ENCODE assay signal across 8 mouse cellular contexts in the genomic region with DNA sequence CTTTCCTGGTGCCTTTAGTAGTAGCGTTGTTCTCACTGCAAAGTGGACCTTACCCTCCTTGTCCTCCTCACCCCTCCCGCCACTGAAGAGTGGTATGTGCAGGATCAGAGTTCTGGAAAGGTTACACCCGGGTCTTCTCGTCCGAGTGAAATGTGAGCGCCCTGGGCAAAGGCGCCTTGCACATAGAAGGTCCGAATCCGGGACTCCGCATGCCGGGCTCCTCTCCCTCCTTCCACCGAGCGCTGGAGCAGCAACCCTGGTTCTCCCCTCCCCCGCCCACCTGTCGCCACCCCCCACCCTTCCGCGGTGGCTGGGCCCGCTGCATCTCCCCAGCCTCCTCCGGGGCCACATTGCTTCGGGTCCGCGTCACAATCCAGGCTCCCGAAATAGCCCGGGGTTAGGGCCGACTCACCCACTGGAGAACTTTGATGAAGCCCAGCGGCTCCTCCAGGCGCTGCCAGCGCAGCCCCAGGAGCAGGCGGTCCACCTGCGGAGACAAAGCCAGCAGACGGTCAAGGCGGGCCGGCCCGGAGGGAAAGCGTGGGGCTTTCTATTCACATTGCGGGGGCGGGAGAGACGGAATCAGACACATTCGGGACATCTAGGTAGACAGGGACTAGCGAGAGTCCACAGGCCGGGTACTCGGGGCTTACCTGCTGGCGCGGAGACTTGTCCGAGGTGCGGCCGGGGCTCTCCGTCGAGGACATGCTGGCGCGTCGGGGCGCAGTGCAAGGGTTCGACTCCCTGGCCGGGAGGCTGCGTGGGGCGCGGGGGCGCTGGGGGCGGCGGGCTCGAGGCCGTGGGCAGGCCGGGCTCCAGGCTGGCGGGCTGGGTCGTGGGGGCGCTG. TPM values are rescaled to one million over a fixed set of nuclear protein-coding genes. Genes with fewer than 3 reads are reported as not detected.
DNase-seq lines count a peak whose midpoint lies in the region; ATAC-seq lines count a peak whose summit lies in the region.

No protein-coding gene starts in this region.

- WGBS in lung, embryonic 15.5 days: 1% methylated on average over 62 of the region's 67 CpGs
- 4% methylated on average over 35 of the region's 67 CpGs for WGBS in embryonic facial prominence, embryonic 14.5 days
- WGBS in liver, embryonic 15.5 days (ENCODE audit: insufficient replicate concordance): 5% methylated on average over 67 of the region's 67 CpGs

- H3K27ac ChIP-seq in lung, embryonic 15.5 days: no peak overlapping the region
- H3K27ac ChIP-seq in embryonic facial prominence, embryonic 14.5 days (replicated peaks; ENCODE audit: low read depth, low read length): no peak overlapping the region
- no peak overlapping the region for H3K27ac ChIP-seq in liver, embryonic 15.5 days (replicated peaks)

- H3K4me2 ChIP-seq in lung, embryonic 15.5 days: peak overlapping the region; percentile 81
- H3K4me2 ChIP-seq in embryonic facial prominence, embryonic 14.5 days (ENCODE audit: low read depth, low read length): peak overlapping the region; percentile 88
- H3K4me2 ChIP-seq in liver, embryonic 15.5 days: peak overlapping the region; percentile 67

- ATAC-seq in lung, embryonic 15.5 days (ENCODE audit: borderline replicate concordance, extremely low read depth, low FRiP score, low TSS enrichment): peak; percentile 35
- ATAC-seq in embryonic facial prominence, embryonic 14.5 days (ENCODE audit: low read depth): peak; percentile 68; the same call in 1 of the 2 replicates
- ATAC-seq in inflammation-experienced regulatory T-cells, adult 6 months: peak; percentile 22
- ATAC-seq in liver, embryonic 15.5 days (ENCODE audit: insufficient read depth): no peak
- no peak for ATAC-seq in activated CD4-positive, CD25-positive, alpha-beta regulatory T cell, adult 4 months

- H3K9ac ChIP-seq in lung, embryonic 15.5 days: peak overlapping the region; percentile 29
- H3K9ac ChIP-seq in embryonic facial prominence, embryonic 14.5 days (ENCODE audit: low read depth, low read length): peak overlapping the region; percentile 60
- no peak overlapping the region for H3K9ac ChIP-seq in liver, embryonic 15.5 days

- no peaks in the 10 kb centered on the region for H3K9me3 ChIP-seq in lung, embryonic 15.5 days
- H3K9me3 ChIP-seq in embryonic facial prominence, embryonic 14.5 days (ENCODE audit: control insufficient read depth, low read length): no peaks in the 10 kb centered on the region
- H3K9me3 ChIP-seq in liver, embryonic 15.5 days (replicated peaks): no peaks in the 10 kb centered on the region

- H3K36me3 ChIP-seq in lung, embryonic 15.5 days: no peaks in the 10 kb centered on the region
- no peaks in the 10 kb centered on the region for H3K36me3 ChIP-seq in embryonic facial prominence, embryonic 14.5 days (ENCODE audit: control insufficient read depth, insufficient read depth, low read length)
- H3K36me3 ChIP-seq in liver, embryonic 15.5 days (replicated peaks): no peaks in the 10 kb centered on the region

- H3K4me3 ChIP-seq in lung, embryonic 15.5 days: peak overlapping the region; percentile 44
- peak overlapping the region; percentile 51 for H3K4me3 ChIP-seq in embryonic facial prominence, embryonic 14.5 days (ENCODE audit: low read depth, low read length)
- H3K4me3 ChIP-seq in liver, embryonic 15.5 days (replicated peaks): peak overlapping the region; percentile 42

- H3K4me1 ChIP-seq in lung, embryonic 15.5 days: peaks cover 17% of the 10 kb centered on the region
- peaks cover 9% of the 10 kb centered on the region; the same call in 1 of the 2 replicates for H3K4me1 ChIP-seq in embryonic facial prominence, embryonic 14.5 days (ENCODE audit: control insufficient read depth, insufficient read depth, low read length)
- H3K4me1 ChIP-seq in liver, embryonic 15.5 days (replicated peaks): peaks cover 13% of the 10 kb centered on the region

- H3K27me3 ChIP-seq in lung, embryonic 15.5 days: peaks cover 46% of the 10 kb centered on the region
- peaks cover 48% of the 10 kb centered on the region for H3K27me3 ChIP-seq in embryonic facial prominence, embryonic 14.5 days (replicated peaks; ENCODE audit: control insufficient read depth, insufficient read depth, low read length)
- H3K27me3 ChIP-seq in liver, embryonic 15.5 days: peaks cover 94% of the 10 kb centered on the region

- no peak for DNase-seq in lung, adult 18-20 months
- no peak for DNase-seq in embryonic facial prominence, embryonic 14.5 days (ENCODE audit: low spot score)
- no peak for DNase-seq in left cerebral cortex, adult 9 months (ENCODE audit: low spot score in 2 of 2)
- DNase-seq in adrenal gland, adult 2 months: no peak

RNA-seq across cellular contexts. Expression of gene Sypl2, which starts 0.5 kb away (rescaled TPM):
- 0.42 and 0.54 TPM in 2 replicates for polyA plus RNA-seq in lung, embryonic 15.5 days (2015; fragmentation: Nextera tagmentation; extraction: Ambion mirVana)
- polyA plus RNA-seq in embryonic facial prominence, embryonic 14.5 days (2014; fragmentation: Nextera tagmentation; extraction: Ambion mirVana): 6.8 and 11.4 TPM in 2 replicates
- polyA plus RNA-seq in inflammation-experienced regulatory T-cells, adult 6 months (2017; shearing (Covaris generic)): not detected
- 0.39 and 0.78 TPM in 2 replicates for polyA plus RNA-seq in liver, embryonic 15.5 days (2015; fragmentation: Nextera tagmentation; extraction: Ambion mirVana)
- not detected for polyA plus RNA-seq in activated CD4-positive, CD25-positive, alpha-beta regulatory T cell, adult 4 months (2017; shearing (Covaris generic))
- under 1 TPM; 0.20 to 0.97 TPM for total RNA-seq in adrenal gland, adult 2 months (2021)
- polyA plus RNA-seq in adrenal gland, adult 2 months (2012; rRNA removed): 0.11 and 0.31 TPM in 2 replicates

RNA-seq across cellular contexts. Expression of gene Atxn7l2, which starts 15.2 kb away (rescaled TPM):
- polyA plus RNA-seq in lung, embryonic 15.5 days (2015; fragmentation: Nextera tagmentation; extraction: Ambion mirVana): 14.5 TPM in 2 replicates
- 15.6 and 20.2 TPM in 2 replicates for polyA plus RNA-seq in embryonic facial prominence, embryonic 14.5 days (2014; fragmentation: Nextera tagmentation; extraction: Ambion mirVana)
- polyA plus RNA-seq in inflammation-experienced regulatory T-cells, adult 6 months (2017; shearing (Covaris generic)): 1 to 10 TPM; 4.7 to 5.9 (median 5.6) TPM
- 2.0 and 2.6 TPM in 2 replicates for polyA plus RNA-seq in liver, embryonic 15.5 days (2015; fragmentation: Nextera tagmentation; extraction: Ambion mirVana)
- polyA plus RNA-seq in activated CD4-positive, CD25-positive, alpha-beta regulatory T cell, adult 4 months (2017; shearing (Covaris generic)): 1 to 10 TPM; 4.3 to 7.8 TPM
- 1 to 10 TPM; 9.1 to 9.4 TPM for total RNA-seq in adrenal gland, adult 2 months (2021)
- polyA plus RNA-seq in adrenal gland, adult 2 months (2012; rRNA removed): 11.8 and 13.5 TPM in 2 replicates

RNA-seq across cellular contexts. Expression of gene Cyb561d1, which starts 24.9 kb away (rescaled TPM):
- 2.6 and 3.4 TPM in 2 replicates for polyA plus RNA-seq in lung, embryonic 15.5 days (2015; fragmentation: Nextera tagmentation; extraction: Ambion mirVana)
- polyA plus RNA-seq in embryonic facial prominence, embryonic 14.5 days (2014; fragmentation: Nextera tagmentation; extraction: Ambion mirVana): 1.9 and 2.7 TPM in 2 replicates
- polyA plus RNA-seq in inflammation-experienced regulatory T-cells, adult 6 months (2017; shearing (Covaris generic)): 1 to 10 TPM; 6.6 to 7.3 (median 7.1) TPM
- 2.2 TPM in 2 replicates for polyA plus RNA-seq in liver, embryonic 15.5 days (2015; fragmentation: Nextera tagmentation; extraction: Ambion mirVana)
- 1 to 10 TPM; 5.9 to 6.9 TPM for polyA plus RNA-seq in activated CD4-positive, CD25-positive, alpha-beta regulatory T cell, adult 4 months (2017; shearing (Covaris generic))
- total RNA-seq in adrenal gland, adult 2 months (2021): 1 to 10 TPM; 6.4 to 7.9 TPM
- polyA plus RNA-seq in adrenal gland, adult 2 months (2012; rRNA removed): 6.9 and 8.1 TPM in 2 replicates

RNA-seq across cellular contexts. Expression of gene Psma5, which starts 30.8 kb away (rescaled TPM):
- polyA plus RNA-seq in lung, embryonic 15.5 days (2015; fragmentation: Nextera tagmentation; extraction: Ambion mirVana): 289 and 312 TPM in 2 replicates
- polyA plus RNA-seq in embryonic facial prominence, embryonic 14.5 days (2014; fragmentation: Nextera tagmentation; extraction: Ambion mirVana): 303 and 324 TPM in 2 replicates
- polyA plus RNA-seq in inflammation-experienced regulatory T-cells, adult 6 months (2017; shearing (Covaris generic)): 100 to 1,000 TPM; 167 to 264 (median 193) TPM
- 151 and 152 TPM in 2 replicates for polyA plus RNA-seq in liver, embryonic 15.5 days (2015; fragmentation: Nextera tagmentation; extraction: Ambion mirVana)
- polyA plus RNA-seq in activated CD4-positive, CD25-positive, alpha-beta regulatory T cell, adult 4 months (2017; shearing (Covaris generic)): 100 to 1,000 TPM; 196 to 245 TPM
- total RNA-seq in adrenal gland, adult 2 months (2021): 10 to 100 TPM; 74.4 to 87.2 TPM
- polyA plus RNA-seq in adrenal gland, adult 2 months (2012; rRNA removed): 13.3 and 13.4 TPM in 2 replicates

RNA-seq across cellular contexts. Expression of gene Amigo1, which starts 39.8 kb away (rescaled TPM):
- polyA plus RNA-seq in lung, embryonic 15.5 days (2015; fragmentation: Nextera tagmentation; extraction: Ambion mirVana): 2.0 and 3.0 TPM in 2 replicates
- polyA plus RNA-seq in embryonic facial prominence, embryonic 14.5 days (2014; fragmentation: Nextera tagmentation; extraction: Ambion mirVana): 5.1 and 5.3 TPM in 2 replicates
- under 1 TPM; 0.33 to 0.53 (median 0.51) TPM for polyA plus RNA-seq in inflammation-experienced regulatory T-cells, adult 6 months (2017; shearing (Covaris generic))
- 0.75 and 1.1 TPM in 2 replicates for polyA plus RNA-seq in liver, embryonic 15.5 days (2015; fragmentation: Nextera tagmentation; extraction: Ambion mirVana)
- under 1 TPM; 0.09 to 0.19 TPM for polyA plus RNA-seq in activated CD4-positive, CD25-positive, alpha-beta regulatory T cell, adult 4 months (2017; shearing (Covaris generic))
- total RNA-seq in adrenal gland, adult 2 months (2021): 10 to 100 TPM; 21.4 to 27.8 TPM
- polyA plus RNA-seq in adrenal gland, adult 2 months (2012; rRNA removed): 57.6 and 62.3 TPM in 2 replicates

Comparison
In these comparisons a context has a peak if more than half of its experiments do, and no peak if none do; other contexts are left out.
1. ATAC-seq: peak in lung, embryonic 15.5 days (single experiment), embryonic facial prominence, embryonic 14.5 days (single experiment) and inflammation-experienced regulatory T-cells, adult 6 months (single experiment); none in liver, embryonic 15.5 days (single experiment) and activated CD4-positive, CD25-positive, alpha-beta regulatory T cell, adult 4 months (single experiment).
2. Peak in every context shown above with its lines, with median percentiles within 50 percentile points of each other: H3K4me2 ChIP-seq and H3K4me3 ChIP-seq.